Mouse (Mus musculus): Measurements from ENCODE around the gene Ppm1j.

Gene Ppm1j

GRCm38 (mm10) chr3:104815346-104815745, 34.5 kb downstream of the Ppm1j start:
- DNase-seq: no peak

- DNase-seq: no peak
Observed at GRCm38 (mm10) chr3:104816130-104816529, 35.3 kb downstream of the Ppm1j start.

GRCm38 (mm10) chr3:104817481-104817990, 36.7 kb downstream of the Ppm1j start:
- DNase-seq: peak; percentile 12

- DNase-seq: peak; percentile 16
Observed at GRCm38 (mm10) chr3:104817991-104818748, 37.3 kb downstream of the Ppm1j start, which contains the start of gene Mov10. Gene Mov10, minus strand, starts transcription at chr3:104818563.

- no peak for DNase-seq
Observed at GRCm38 (mm10) chr3:104818749-104819134, 37.9 kb downstream of the Ppm1j start.

- no peak for DNase-seq
Observed at GRCm38 (mm10) chr3:104820426-104820825, 39.6 kb downstream of the Ppm1j start.

- DNase-seq: no peak
Observed at GRCm38 (mm10) chr3:104822413-104822812, 41.6 kb downstream of the Ppm1j start.

Measured in cerebellum, adult 11-12 months (tissue).